Mouse (Mus musculus) hindbrain, embryonic 14.5 days (tissue): ENCODE data around the gene Chd3. TPM values are rescaled to one million over a fixed set of nuclear protein-coding genes. Genes with fewer than 3 reads are reported as not detected.

ENCODE experiments used
- ATAC-seq: fragments of 200-750 bp; cut with Nextera tagmentation; 2 replicates; pipeline ENCODE4 v1.8.0; 2017; ENCODE audit warnings: moderate number of reproducible peaks, mild to moderate bottlenecking, moderate TSS enrichment, moderate library complexity; ENCODE audit not compliant: low FRiP score
- DNase-seq: peaks from one replicate; pipeline ENCODE4 v3.0.0-alpha.2; 2015; ENCODE audit warnings: low spot score
- H3K27ac ChIP-seq: fragments of 300-500 bp; sonication (generic); 2 replicates; pipeline ENCODE4 v1.5.1; 2014; ENCODE audit warnings: mild to moderate bottlenecking, moderate library complexity
- H3K27me3 ChIP-seq: fragments of 300-500 bp; sonication (generic); 2 replicates; pipeline ENCODE4 v1.6.1; 2014; ENCODE audit warnings: mild to moderate bottlenecking, low read length, mixed read lengths; ENCODE audit not compliant: control insufficient read depth, insufficient read depth
- H3K36me3 ChIP-seq: fragments of 300-500 bp; sonication (generic); replicated peaks from 2 replicates; pipeline ENCODE4 v1.6.1; 2014; ENCODE audit not compliant: control insufficient read depth, insufficient read depth
- H3K4me1 ChIP-seq: fragments of 300-500 bp; sonication (generic); replicated peaks from 2 replicates; pipeline ENCODE4 v1.6.1; 2014; ENCODE audit warnings: antibody characterized with exemption, low read length, mixed read lengths; ENCODE audit not compliant: control insufficient read depth, insufficient read depth
- H3K4me2 ChIP-seq: fragments of 300-500 bp; sonication (generic); replicated peaks from 2 replicates; pipeline ENCODE4 v1.6.1; 2014; ENCODE audit warnings: mild to moderate bottlenecking, moderate library complexity
- H3K4me3 ChIP-seq: fragments of 300-500 bp; sonication (generic); replicated peaks from 2 replicates; pipeline ENCODE4 v1.5.1; 2014; ENCODE audit warnings: mild to moderate bottlenecking, low read length
- H3K9ac ChIP-seq: fragments of 300-500 bp; sonication (generic); 2 replicates; pipeline ENCODE4 v1.6.1; 2014
- H3K9me3 ChIP-seq: fragments of 300-500 bp; sonication (generic); 2 replicates; pipeline ENCODE4 v1.6.1; 2016; ENCODE audit warnings: low read length; ENCODE audit not compliant: control insufficient read depth
- WGBS: fragments of 180-500 bp; shearing (Covaris S2); extraction: QIAGEN DNeasy Blood & Tissue Kit; methylation state at CpG from one replicate; pipeline ENCODE4 v1.1.7; 2014; 5-methylcytosine and 5-hydroxymethylcytosine counted together
- polyA plus RNA-seq: library from polyadenylated mRNA; unstranded; fragments of >200 nt; fragmentation: Nextera tagmentation; extraction: Ambion mirVana; gene quantifications from 2 replicates; pipeline ENCODE4 v1.2.1, GENCODE M21; 2014

Chd3 gene
- polyA plus RNA-seq, 1 experiment from 2014 or later = 76.6 TPM

DNA sequence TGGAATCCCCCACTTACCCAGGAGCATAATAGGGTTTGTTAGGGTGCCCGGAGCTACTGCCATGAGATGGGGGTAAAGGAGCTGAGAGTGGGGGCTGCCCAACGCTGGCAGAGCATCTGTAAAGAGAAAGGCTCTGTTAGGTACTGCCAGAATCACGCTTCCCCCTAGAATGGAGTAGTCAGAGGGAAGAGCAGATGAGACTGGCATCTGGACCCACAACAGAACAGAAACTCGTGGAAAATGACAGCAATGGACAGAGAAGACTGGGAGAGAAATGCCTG is 38.5 kb upstream of the Chd3 start:
- H3K9me3 ChIP-seq = no peaks in the 10 kb centered on the region
- no peak overlapping the region for H3K4me2 ChIP-seq
- H3K36me3 ChIP-seq = peaks cover 71% of the 10 kb centered on the region
- H3K9ac ChIP-seq = no peak overlapping the region
- no peak overlapping the region for H3K4me3 ChIP-seq
- no peaks in the 10 kb centered on the region for H3K27me3 ChIP-seq
- ATAC-seq = no peak
- 84% methylated on average over 4 of the region's 4 CpGs for WGBS
- peaks cover 27% of the 10 kb centered on the region for H3K4me1 ChIP-seq
- no peak overlapping the region for H3K27ac ChIP-seq
- DNase-seq = no peak

DNA sequence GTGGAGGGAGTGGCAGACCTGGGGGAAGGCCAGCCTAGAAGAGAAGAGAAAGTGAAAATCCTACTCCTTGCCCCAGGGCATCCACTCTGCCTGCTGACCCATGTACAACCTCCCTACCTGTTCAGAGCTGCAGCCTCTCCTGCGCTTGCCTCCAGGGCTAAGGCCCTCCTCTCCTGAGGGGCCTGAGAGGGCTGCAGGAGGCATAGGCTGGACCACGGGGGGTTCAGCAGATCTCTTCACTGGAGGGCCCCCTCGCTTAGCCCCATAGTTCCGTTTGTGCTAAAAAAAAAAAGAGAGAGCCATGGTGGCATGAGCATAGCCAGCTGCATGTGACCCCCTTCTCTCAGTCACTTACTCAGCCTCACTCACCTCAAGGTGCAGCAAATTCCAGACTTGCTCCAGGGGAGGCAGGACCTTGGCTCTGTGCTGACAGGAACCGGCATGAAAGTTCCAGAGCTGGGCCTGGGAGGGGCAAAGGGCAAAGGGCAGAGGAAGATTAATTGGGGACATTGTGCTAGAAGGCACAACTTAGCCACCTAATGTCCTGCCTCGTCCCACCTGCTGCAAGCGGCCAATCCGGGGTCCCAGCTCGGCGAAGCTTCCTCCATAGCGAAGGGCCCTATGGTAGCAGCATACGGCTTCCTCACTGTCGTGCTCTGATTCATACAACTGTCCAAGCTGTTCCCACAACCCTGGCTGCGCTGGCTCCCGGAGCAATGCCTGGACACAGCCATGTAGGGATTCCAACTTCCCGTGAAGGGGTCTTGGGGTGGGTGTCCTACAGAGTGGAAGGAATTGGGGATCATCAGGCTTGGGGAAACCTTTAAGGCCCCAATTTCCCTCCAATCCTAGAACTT is 37.9 kb upstream of the Chd3 start:
- Histone ChIP-seq H3K4me3 (no peak overlapping the region), H3K9me3 (no peaks in the 10 kb centered on the region), H3K4me1 (peaks cover 22% of the 10 kb centered on the region), H3K27me3 (no peaks in the 10 kb centered on the region), H3K36me3 (peaks cover 71% of the 10 kb centered on the region), H3K9ac (no peak overlapping the region), H3K4me2 (no peak overlapping the region), H3K27ac (no peak overlapping the region)
- WGBS = 91% methylated on average over 16 of the region's 16 CpGs
- no peak for ATAC-seq
- no peak for DNase-seq

DNA sequence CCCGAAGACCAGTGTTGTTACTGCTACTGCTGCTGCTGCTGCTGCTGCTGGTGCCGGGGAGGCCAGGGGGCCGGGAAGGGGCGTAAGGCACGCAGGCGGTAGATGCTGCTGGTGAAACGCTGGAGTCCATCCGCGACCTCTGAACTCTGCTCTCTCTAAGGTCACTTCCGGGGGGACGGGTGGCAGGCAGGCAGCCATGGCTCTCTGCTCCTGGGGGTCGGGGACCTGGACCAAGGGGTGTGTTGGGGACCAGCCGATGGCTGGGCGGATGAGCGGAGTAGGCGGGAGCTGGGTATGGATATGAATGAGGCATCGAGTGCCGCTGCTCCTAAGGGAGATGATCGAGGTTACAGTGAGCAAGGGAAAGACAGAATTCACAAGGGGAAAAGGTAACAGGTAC is 37.1 kb upstream of the Chd3 start:
- H3K4me2 ChIP-seq = no peak overlapping the region
- WGBS = 88% methylated on average over 19 of the region's 19 CpGs
- DNase-seq = no peak
- H3K9me3 ChIP-seq = no peaks in the 10 kb centered on the region
- H3K9ac ChIP-seq = no peak overlapping the region
- peaks cover 71% of the 10 kb centered on the region for H3K36me3 ChIP-seq
- H3K27me3 ChIP-seq = no peaks in the 10 kb centered on the region
- H3K4me3 ChIP-seq = no peak overlapping the region
- peaks cover 16% of the 10 kb centered on the region for H3K4me1 ChIP-seq
- ATAC-seq = no peak
- no peak overlapping the region for H3K27ac ChIP-seq

DNA sequence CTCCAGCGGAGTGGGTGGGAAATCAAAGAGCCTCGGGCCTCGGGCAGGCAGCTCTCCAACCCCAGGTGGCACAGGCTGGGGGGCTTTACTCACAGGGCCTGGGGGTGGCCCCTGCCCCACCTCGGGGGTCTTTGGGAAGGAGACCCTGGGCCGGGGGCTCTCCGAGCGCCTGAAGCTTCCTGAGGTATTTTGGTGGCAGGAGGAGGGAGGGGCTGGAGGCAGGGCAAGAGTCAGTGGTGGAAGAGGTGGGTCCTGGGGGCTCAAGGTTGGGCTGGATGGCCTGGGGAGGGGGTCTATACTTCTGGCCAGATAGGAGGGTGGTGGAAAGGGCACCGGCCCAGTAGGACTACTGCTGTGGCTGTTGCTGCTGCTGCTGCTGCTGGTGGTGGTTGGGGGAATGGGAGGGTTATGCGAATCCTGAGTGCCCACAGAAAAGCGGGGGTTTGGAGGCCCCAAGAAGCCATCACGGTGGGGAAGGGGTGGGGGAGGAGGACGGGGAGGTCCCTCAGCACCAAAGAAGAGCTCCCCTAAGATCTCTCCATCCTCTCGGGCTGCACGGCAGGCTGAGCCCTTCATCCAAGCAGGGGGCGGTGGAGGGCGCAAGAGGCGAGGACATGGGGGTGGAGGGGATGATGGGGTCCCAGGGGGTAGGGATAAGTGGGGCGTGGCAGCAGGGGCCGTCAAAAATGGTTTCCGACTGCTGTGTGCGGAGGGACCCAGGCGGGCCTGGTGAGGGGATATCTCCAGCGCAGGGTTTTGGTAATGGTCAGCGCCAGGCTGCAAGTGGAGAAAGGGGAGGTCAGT is 36.4 kb upstream of the Chd3 start:
- Histone ChIP-seq H3K4me3 (no peak overlapping the region), H3K27me3 (no peaks in the 10 kb centered on the region), H3K27ac (no peak overlapping the region), H3K9me3 (no peaks in the 10 kb centered on the region), H3K9ac (no peak overlapping the region), H3K4me1 (peaks cover 16% of the 10 kb centered on the region), H3K4me2 (no peak overlapping the region), H3K36me3 (peaks cover 78% of the 10 kb centered on the region)
- WGBS = 88% methylated on average over 24 of the region's 24 CpGs
- DNase-seq (no peak), ATAC-seq (no peak)

DNA sequence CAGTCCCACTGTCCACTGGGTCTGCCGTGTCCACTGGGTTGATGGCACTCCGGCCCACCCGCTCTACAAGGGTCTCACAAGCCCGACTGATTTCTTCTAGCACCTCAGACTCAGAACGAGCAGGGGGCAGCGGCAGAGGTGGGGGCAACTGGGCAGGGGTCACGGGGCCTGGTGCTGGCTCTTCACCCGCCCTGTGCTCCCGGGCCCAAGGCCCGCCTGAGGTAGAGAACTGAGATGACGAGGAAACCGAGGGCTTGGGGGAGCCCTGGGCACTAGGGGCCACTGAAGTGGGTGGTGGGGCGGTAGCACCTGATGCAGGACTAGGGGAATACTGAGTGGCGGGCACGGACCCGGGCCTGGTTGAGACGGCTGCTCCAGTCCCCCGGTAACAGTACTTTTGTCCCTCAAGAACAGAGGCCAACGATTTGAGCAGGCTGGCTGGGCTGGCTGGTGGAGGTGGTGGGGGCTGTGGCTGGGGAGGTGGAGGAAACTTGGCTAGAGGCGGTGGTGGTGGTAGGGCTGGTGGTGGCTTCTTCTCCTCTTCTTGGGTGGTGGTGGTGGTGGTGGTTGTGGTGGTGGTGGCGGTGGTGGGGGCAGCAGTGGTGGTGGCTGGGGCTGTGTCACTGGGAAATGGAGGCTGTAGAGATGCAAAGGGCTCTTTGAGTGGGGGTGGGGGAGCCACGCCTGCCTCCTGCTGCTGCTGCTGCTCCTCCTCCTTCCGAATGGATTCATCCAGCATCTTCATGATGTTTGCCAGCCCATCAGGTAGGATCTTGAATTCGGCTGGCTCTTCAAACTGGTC is 35.6 kb upstream of the Chd3 start:
- Histone ChIP-seq H3K4me3 (no peak overlapping the region), H3K4me1 (peaks cover 16% of the 10 kb centered on the region), H3K9me3 (no peaks in the 10 kb centered on the region), H3K27ac (no peak overlapping the region), H3K9ac (no peak overlapping the region), H3K27me3 (0 out of 2 replicates have a peak, but pooled peaks cover 4% of the 10 kb centered on the region), H3K4me2 (no peak overlapping the region), H3K36me3 (peaks cover 86% of the 10 kb centered on the region)
- ATAC-seq (no peak), DNase-seq (no peak)
- 88% methylated on average over 22 of the region's 24 CpGs for WGBS

DNA sequence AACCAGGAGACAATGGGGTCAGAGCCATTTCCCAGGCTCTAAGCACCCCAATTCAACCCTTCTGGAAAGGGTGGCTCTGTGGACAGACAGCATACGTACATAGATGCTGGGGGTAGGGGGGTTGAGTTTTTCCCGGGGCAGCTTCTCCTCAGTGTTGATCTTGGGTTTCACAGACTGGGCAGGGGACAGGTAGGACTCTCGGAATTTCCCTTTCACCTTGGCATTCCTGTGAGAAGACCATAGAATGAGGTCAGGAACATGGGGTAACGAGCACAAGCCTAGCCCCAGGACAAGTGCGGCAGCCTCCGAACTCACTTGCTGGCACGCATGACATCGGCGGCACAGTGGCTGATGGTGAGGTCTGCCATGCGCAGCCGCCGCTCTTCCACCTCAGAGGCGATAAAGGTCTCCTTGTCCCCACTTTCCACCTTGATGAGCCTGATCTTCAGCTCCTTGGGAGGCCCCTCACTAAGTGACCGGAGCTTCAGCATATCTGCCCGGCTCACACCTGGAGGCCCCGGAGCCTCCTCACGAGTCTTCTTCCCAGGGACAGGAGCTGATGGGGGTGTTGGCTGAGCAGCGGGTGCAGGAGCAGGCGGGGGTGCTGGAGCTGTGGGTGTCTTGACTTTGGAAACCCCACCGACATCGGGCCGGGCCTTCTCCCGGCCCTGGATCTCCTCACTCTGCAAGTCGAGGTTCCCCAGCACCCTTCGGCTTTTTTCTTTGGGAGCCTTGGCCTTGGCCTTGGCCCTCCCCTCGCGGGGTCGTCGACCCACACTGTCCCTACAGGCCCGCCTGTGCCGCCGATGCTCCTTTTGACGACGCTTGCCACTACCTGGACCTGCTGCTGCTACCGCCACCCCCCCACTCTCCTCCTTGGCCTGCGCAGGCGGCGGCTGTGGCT is 34.7 kb upstream of the Chd3 start:
- no peak overlapping the region for H3K4me2 ChIP-seq
- H3K4me1 ChIP-seq = peaks cover 11% of the 10 kb centered on the region
- H3K27me3 ChIP-seq = 0 out of 2 replicates have a peak, but pooled peaks cover 5% of the 10 kb centered on the region
- H3K9ac ChIP-seq = no peak overlapping the region
- ATAC-seq (no peak), DNase-seq (no peak)
- H3K9me3 ChIP-seq = no peaks in the 10 kb centered on the region
- H3K36me3 ChIP-seq = peaks cover 94% of the 10 kb centered on the region
- 92% methylated on average over 38 of the region's 38 CpGs for WGBS
- no peak overlapping the region for H3K4me3 ChIP-seq
- no peak overlapping the region for H3K27ac ChIP-seq

DNA sequence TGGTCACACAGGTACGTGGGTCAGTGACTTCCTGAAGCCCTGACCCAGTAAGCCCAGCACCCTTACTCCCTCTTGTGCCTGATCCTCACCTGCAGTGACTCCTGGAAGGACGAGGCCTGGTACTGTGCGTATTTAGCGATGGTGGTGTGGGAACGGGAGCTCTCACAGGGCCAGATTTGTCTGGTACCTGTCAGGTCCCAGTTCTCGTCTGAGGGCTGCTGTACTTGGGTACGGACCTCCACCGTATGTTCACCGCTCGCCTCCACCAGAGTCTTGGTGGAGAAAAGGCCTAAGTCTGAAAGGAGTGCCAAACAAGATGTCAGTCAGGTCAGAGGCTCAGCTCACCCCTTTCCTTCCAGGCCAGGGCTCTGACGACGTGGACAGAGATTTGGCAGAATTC is 32.8 kb upstream of the Chd3 start:
- Histone ChIP-seq H3K4me2 (no peak overlapping the region), H3K9me3 (no peaks in the 10 kb centered on the region), H3K4me1 (peaks cover under 1% of the 10 kb centered on the region; the same call in 1 of the 2 replicates), H3K4me3 (no peak overlapping the region), H3K27ac (no peak overlapping the region), H3K9ac (no peak overlapping the region), H3K27me3 (0 out of 2 replicates have a peak, but pooled peaks cover 7% of the 10 kb centered on the region), H3K36me3 (peaks cover 99% of the 10 kb centered on the region)
- DNase-seq = no peak
- ATAC-seq = no peak
- WGBS = 89% methylated on average over 12 of the region's 12 CpGs

DNA sequence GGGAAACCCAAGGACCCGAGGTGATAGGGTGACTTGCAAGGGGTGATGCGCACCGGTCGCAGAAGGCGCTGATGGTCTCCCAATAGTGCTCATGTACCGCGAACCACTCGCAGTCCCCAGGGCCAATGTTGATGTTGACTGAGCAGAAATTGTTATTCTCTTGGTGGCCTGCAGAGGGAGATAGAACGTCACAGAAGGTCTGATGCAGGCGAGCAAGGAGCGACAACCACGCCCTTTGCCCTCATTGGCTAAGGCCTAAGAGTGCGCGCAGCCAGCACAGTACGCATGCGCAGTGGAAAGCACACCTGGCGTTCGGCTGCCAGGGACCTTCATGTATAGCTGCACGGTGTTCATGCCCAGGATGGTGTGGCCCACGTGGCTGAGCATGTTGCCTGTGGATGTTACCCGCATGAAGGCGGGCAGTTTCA is 32.0 kb upstream of the Chd3 start:
- Histone ChIP-seq H3K4me3 (no peak overlapping the region), H3K4me2 (no peak overlapping the region), H3K36me3 (peaks cover 94% of the 10 kb centered on the region), H3K27ac (no peak overlapping the region), H3K27me3 (0 out of 2 replicates have a peak, but pooled peaks cover 7% of the 10 kb centered on the region), H3K9me3 (no peaks in the 10 kb centered on the region), H3K9ac (no peak overlapping the region), H3K4me1 (peaks cover 8% of the 10 kb centered on the region)
- DNase-seq = peak; percentile 90
- WGBS = 18% methylated on average over 22 of the region's 22 CpGs
- peak; percentile 76 for ATAC-seq
